Mouse (Mus musculus): ENCODE measurements around the gene Taf11.

Taf11 gene

GRCm38 (mm10) chr17:27909622-27910500 is at the start of gene Taf11:
Taf11 (minus strand) TSS chr17:27909844.
- peak; percentile 51 to 54 for DNase-seq (ENCODE audit: low read depth in 2 of 2, low spot score in 2 of 2)

- DNase-seq (ENCODE audit: low read depth in 2 of 2, low spot score in 2 of 2): no peak
These were observed 48.0 kb upstream of the Taf11 start for GRCm38 (mm10) chr17:27957649-27958048.

GRCm38 (mm10) chr17:27954629-27955402 is 45.2 kb upstream of the Taf11 start:
- DNase-seq (ENCODE audit: low read depth in 2 of 2, low spot score in 2 of 2): no peak

GRCm38 (mm10) chr17:27953136-27953535 is 43.5 kb upstream of the Taf11 start:
- DNase-seq (ENCODE audit: low read depth in 2 of 2, low spot score in 2 of 2): no peak

- DNase-seq (ENCODE audit: low read depth in 2 of 2, low spot score in 2 of 2): no peak
These were observed 37.5 kb upstream of the Taf11 start for GRCm38 (mm10) chr17:27947155-27947554.

GRCm38 (mm10) chr17:27946371-27946770 is 36.7 kb upstream of the Taf11 start:
- no peak for DNase-seq (ENCODE audit: low read depth in 2 of 2, low spot score in 2 of 2)

GRCm38 (mm10) chr17:27945546-27946216 is 36.0 kb upstream of the Taf11 start:
- no peak for DNase-seq (ENCODE audit: low read depth in 2 of 2, low spot score in 2 of 2)

GRCm38 (mm10) chr17:27942131-27942530 is 32.5 kb upstream of the Taf11 start:
- DNase-seq (ENCODE audit: low read depth in 2 of 2, low spot score in 2 of 2): no peak

GRCm38 (mm10) chr17:27941698-27942097 is 32.1 kb upstream of the Taf11 start:
- DNase-seq (ENCODE audit: low read depth in 2 of 2, low spot score in 2 of 2): no peak

GRCm38 (mm10) chr17:27941178-27941577 is 31.5 kb upstream of the Taf11 start:
- no peak for DNase-seq (ENCODE audit: low read depth in 2 of 2, low spot score in 2 of 2)

- no peak for DNase-seq (ENCODE audit: low read depth in 2 of 2, low spot score in 2 of 2)
These were observed 30.7 kb upstream of the Taf11 start for GRCm38 (mm10) chr17:27940352-27940751.

GRCm38 (mm10) chr17:27939028-27939427 is 29.4 kb upstream of the Taf11 start:
- no peak for DNase-seq (ENCODE audit: low read depth in 2 of 2, low spot score in 2 of 2)

- DNase-seq (ENCODE audit: low read depth in 2 of 2, low spot score in 2 of 2): no peak
These were observed 28.6 kb upstream of the Taf11 start for GRCm38 (mm10) chr17:27938121-27938754.

GRCm38 (mm10) chr17:27937054-27937615 is 27.5 kb upstream of the Taf11 start:
- no peak for DNase-seq (ENCODE audit: low read depth in 2 of 2, low spot score in 2 of 2)

GRCm38 (mm10) chr17:27935091-27935490 is 25.4 kb upstream of the Taf11 start:
- no peak for DNase-seq (ENCODE audit: low read depth in 2 of 2, low spot score in 2 of 2)

GRCm38 (mm10) chr17:27934136-27934910 is 24.7 kb upstream of the Taf11 start:
- DNase-seq (ENCODE audit: low read depth in 2 of 2, low spot score in 2 of 2): no peak

GRCm38 (mm10) chr17:27931826-27932225 is 22.2 kb upstream of the Taf11 start:
- no peak for DNase-seq (ENCODE audit: low read depth in 2 of 2, low spot score in 2 of 2)

- DNase-seq (ENCODE audit: low read depth in 2 of 2, low spot score in 2 of 2): no peak
These were observed 20.6 kb upstream of the Taf11 start for GRCm38 (mm10) chr17:27930291-27930690.

- no peak for DNase-seq (ENCODE audit: low read depth in 2 of 2, low spot score in 2 of 2)
These were observed 15.9 kb upstream of the Taf11 start for GRCm38 (mm10) chr17:27925504-27925903.

GRCm38 (mm10) chr17:27925054-27925453 is 15.4 kb upstream of the Taf11 start:
- no peak for DNase-seq (ENCODE audit: low read depth in 2 of 2, low spot score in 2 of 2)
